ENCODE assay signal across 8 mouse cellular contexts in the genomic region with DNA sequence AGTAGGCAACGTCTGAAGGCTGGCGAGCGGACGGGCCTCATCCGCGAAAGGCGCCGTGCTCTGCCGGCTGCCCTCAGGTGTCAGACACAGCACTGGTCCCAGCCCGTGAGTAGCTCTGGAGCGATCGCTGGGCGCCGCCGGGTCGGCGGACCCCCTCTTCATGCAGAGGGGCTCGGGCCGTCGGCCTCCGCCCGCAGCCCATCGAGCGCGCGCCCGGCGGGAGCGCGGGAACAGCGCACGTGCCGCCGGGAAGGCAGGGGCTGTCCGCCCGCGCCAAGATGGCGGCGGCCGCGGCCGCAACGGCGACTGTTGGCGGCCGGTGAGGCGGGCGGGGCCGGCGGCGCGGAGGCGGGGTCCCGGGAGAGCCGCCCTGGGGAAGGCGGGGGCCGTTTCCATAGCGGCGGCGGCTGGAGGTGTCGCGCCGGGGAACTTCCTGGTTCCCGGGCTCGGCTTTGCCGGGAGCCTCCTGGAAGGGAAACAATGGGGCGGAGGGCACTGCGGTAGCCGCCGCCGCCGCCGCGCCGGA. TPM values are rescaled to one million over a fixed set of nuclear protein-coding genes. Genes with fewer than 3 reads are reported as not detected.
DNase-seq lines count a peak whose midpoint lies in the region; ATAC-seq and TF ChIP-seq lines count a peak whose summit lies in the region.

Gene Usp6nl (plus strand): TSS at position 292 of the 526 bp plus-strand sequence.

- peak; percentile 76 for ATAC-seq in embryonic facial prominence, embryonic 12.5 days (ENCODE audit: insufficient number of reproducible peaks, insufficient read depth, low FRiP score, low TSS enrichment)
- ATAC-seq in limb, embryonic 12.5 days (ENCODE audit: insufficient number of reproducible peaks, insufficient read depth, low FRiP score, low TSS enrichment, low read depth) = peak; percentile 83
- peak; percentile 86 for ATAC-seq in midbrain, embryonic 14.5 days (ENCODE audit: low FRiP score, low TSS enrichment)

- no peaks in the 10 kb centered on the region for H3K36me3 ChIP-seq in embryonic facial prominence, embryonic 12.5 days
- no peaks in the 10 kb centered on the region for H3K36me3 ChIP-seq in kidney, adult 2 months (ENCODE audit: control insufficient read depth, insufficient read depth, low read length)
- H3K36me3 ChIP-seq in limb, embryonic 12.5 days = no peaks in the 10 kb centered on the region
- H3K36me3 ChIP-seq in midbrain, embryonic 14.5 days (ENCODE audit: control insufficient read depth, insufficient read depth, low read length) = no peaks in the 10 kb centered on the region

- no peak for TF ChIP-seq CTCF in kidney, adult 2 months (conservative IDR thresholded peaks at IDR 0.05; ENCODE audit: insufficient read depth, insufficient read length, low read depth, low read length)

- H3K9me3 ChIP-seq in embryonic facial prominence, embryonic 12.5 days = no peaks in the 10 kb centered on the region
- no peaks in the 10 kb centered on the region for H3K9me3 ChIP-seq in limb, embryonic 12.5 days
- no peaks in the 10 kb centered on the region for H3K9me3 ChIP-seq in midbrain, embryonic 14.5 days (ENCODE audit: control insufficient read depth, low read length)

- TF ChIP-seq POLR2A in kidney, adult 2 months (IDR thresholded peaks at IDR 0.05; ENCODE audit: low read depth, low read length) = no peak

- peak within 1 kb of the TSS; percentile 94 for H3K9ac ChIP-seq in embryonic facial prominence, embryonic 12.5 days
- peak within 1 kb of the TSS; percentile 96 for H3K9ac ChIP-seq in limb, embryonic 12.5 days (replicated peaks)
- H3K9ac ChIP-seq in midbrain, embryonic 14.5 days (replicated peaks; ENCODE audit: low read length) = peak within 1 kb of the TSS; percentile 97

- under 1% methylated on average over 68 of the region's 75 CpGs for WGBS in embryonic facial prominence, embryonic 12.5 days
- WGBS in kidney, adult 2 months = under 1% methylated on average over 75 of the region's 75 CpGs
- under 1% methylated on average over 63 of the region's 75 CpGs for WGBS in limb, embryonic 12.5 days
- WGBS in midbrain, embryonic 14.5 days = under 1% methylated on average over 74 of the region's 75 CpGs

- DNase-seq in 3134 (ENCODE audit: extremely low read depth, insufficient read length, low spot score) = peak; percentile 67
- peak; percentile 95 for DNase-seq in adrenal gland, postnatal 25 days
- peak; percentile 91 to 95 for DNase-seq in heart, adult 18-20 months
- peak; percentile 95 for DNase-seq in kidney, adult 2 months
- peak; percentile 91 for DNase-seq in midbrain, embryonic 14.5 days
- peak; percentile 83 for DNase-seq in spleen, adult 12 weeks (ENCODE audit: low spot score)

- H3K4me1 ChIP-seq in embryonic facial prominence, embryonic 12.5 days = peaks cover 20% of the 10 kb centered on the region
- peaks cover 6% of the 10 kb centered on the region for H3K4me1 ChIP-seq in kidney, adult 2 months (ENCODE audit: control insufficient read depth, insufficient read depth, low read length)
- peaks cover 21% of the 10 kb centered on the region for H3K4me1 ChIP-seq in limb, embryonic 12.5 days (replicated peaks)
- H3K4me1 ChIP-seq in midbrain, embryonic 14.5 days (ENCODE audit: control insufficient read depth, insufficient read depth, low read length) = peaks cover 17% of the 10 kb centered on the region

- H3K27ac ChIP-seq in embryonic facial prominence, embryonic 12.5 days = peak within 1 kb of the TSS; percentile 99
- peak within 1 kb of the TSS; percentile 68 for H3K27ac ChIP-seq in kidney, adult 2 months (ENCODE audit: insufficient read depth, low read depth, low read length)
- peak within 1 kb of the TSS; percentile 100 for H3K27ac ChIP-seq in limb, embryonic 12.5 days
- peak within 1 kb of the TSS; percentile 97 for H3K27ac ChIP-seq in midbrain, embryonic 14.5 days (replicated peaks; ENCODE audit: low read depth, low read length)

- H3K4me3 ChIP-seq in embryonic facial prominence, embryonic 12.5 days = peak within 1 kb of the TSS; percentile 95
- H3K4me3 ChIP-seq in kidney, adult 2 months (ENCODE audit: insufficient read depth, low read depth, low read length) = peak within 1 kb of the TSS; percentile 61
- H3K4me3 ChIP-seq in limb, embryonic 12.5 days (replicated peaks) = peak within 1 kb of the TSS; percentile 90
- peak within 1 kb of the TSS; percentile 97 for H3K4me3 ChIP-seq in midbrain, embryonic 14.5 days (replicated peaks; ENCODE audit: low read depth, low read length)

- H3K27me3 ChIP-seq in embryonic facial prominence, embryonic 12.5 days = no peaks in the 10 kb centered on the region
- H3K27me3 ChIP-seq in kidney, adult 2 months (replicated peaks; ENCODE audit: control insufficient read depth, insufficient read depth, low read length) = no peaks in the 10 kb centered on the region
- H3K27me3 ChIP-seq in limb, embryonic 12.5 days = no peaks in the 10 kb centered on the region
- H3K27me3 ChIP-seq in midbrain, embryonic 14.5 days (ENCODE audit: control insufficient read depth, insufficient read depth, low read length) = no peaks in the 10 kb centered on the region

- H3K4me2 ChIP-seq in embryonic facial prominence, embryonic 12.5 days (replicated peaks) = peak within 1 kb of the TSS; percentile 56
- H3K4me2 ChIP-seq in limb, embryonic 12.5 days = peak within 1 kb of the TSS; percentile 67
- peak within 1 kb of the TSS; percentile 71 for H3K4me2 ChIP-seq in midbrain, embryonic 14.5 days (ENCODE audit: low read length)

RNA-seq across cellular contexts. Expression of gene Usp6nl, which starts in this region (rescaled TPM):
- total RNA-seq in adrenal gland, postnatal 25 days (2021) = 23.9 and 29.4 TPM in 2 replicates
- 15.7 and 16.5 TPM in 2 replicates for polyA plus RNA-seq in embryonic facial prominence, embryonic 12.5 days (2016; fragmentation: Nextera tagmentation; extraction: Ambion mirVana)
- 1 to 10 TPM; 6.2 to 6.6 TPM for total RNA-seq in heart, adult 18-20 months (2021)
- 8.9 and 9.1 TPM in 2 replicates for polyA plus RNA-seq in kidney, adult 2 months (2012; rRNA removed)
- polyA plus RNA-seq in limb, embryonic 12.5 days (2016; fragmentation: Nextera tagmentation; extraction: Ambion mirVana) = 16.1 and 17.3 TPM in 2 replicates
- polyA plus RNA-seq in midbrain, embryonic 14.5 days (2014; fragmentation: Nextera tagmentation; extraction: Ambion mirVana) = 8.5 and 13.7 TPM in 2 replicates

Comparison
In these comparisons a context has a peak if more than half of its experiments do, and no peak if none do; other contexts are left out.
1. Peak in every context shown above with its lines: DNase-seq, ATAC-seq, H3K4me3 ChIP-seq and H3K27ac ChIP-seq.